9 mouse cellular contexts compared by ENCODE assay signal in genomic region chr16:43709062-43709413, GRCm38 (mm10). TPM values are rescaled to one million over a fixed set of nuclear protein-coding genes. Genes with fewer than 3 reads are reported as not detected.
DNase-seq lines count a peak whose midpoint lies in the region; ATAC-seq lines count a peak whose summit lies in the region.
"Had no signal": no experiment of that assay in that cellular context is flagged by ENCODE, and none has a peak within 500 bp of the region (broad histone marks: within the 10 kb centered on the region; RNA-seq: fewer than 3 reads in every experiment).

No protein-coding gene starts in this region.

- H3K4me3 ChIP-seq in forebrain, embryonic 16.5 days (replicated peaks; ENCODE audit: low read length), result no peak overlapping the region
- H3K4me3 ChIP-seq in midbrain, embryonic 13.5 days (replicated peaks), result peak overlapping the region; percentile 8

- 79% methylated on average over 15 of the region's 15 CpGs for WGBS in forebrain, embryonic 16.5 days
- WGBS in midbrain, embryonic 13.5 days, result 39% methylated on average over 15 of the region's 15 CpGs

- no peaks in the 10 kb centered on the region for H3K36me3 ChIP-seq in forebrain, embryonic 16.5 days (ENCODE audit: control insufficient read depth, insufficient read depth)
- no peaks in the 10 kb centered on the region for H3K36me3 ChIP-seq in midbrain, embryonic 13.5 days

- H3K4me2 ChIP-seq in forebrain, embryonic 16.5 days (ENCODE audit: low read length), result no peak overlapping the region
- peak overlapping the region; percentile 43 for H3K4me2 ChIP-seq in midbrain, embryonic 13.5 days (replicated peaks)

- no peaks in the 10 kb centered on the region for H3K9me3 ChIP-seq in forebrain, embryonic 16.5 days (ENCODE audit: control insufficient read depth, low read length)
- no peaks in the 10 kb centered on the region for H3K9me3 ChIP-seq in midbrain, embryonic 13.5 days
- H3K9me3 ChIP-seq: megakaryocyte, embryonic 14.5 days had no signal

- peak; percentile 92 for DNase-seq in heart, adult 11 months
- DNase-seq in heart, postnatal 4 days, result no peak
- DNase-seq in CD4-positive helper T cell, adult 2 months (ENCODE audit: low read depth, low spot score), result peak; percentile 78
- no peak for DNase-seq in urinary bladder, postnatal 10 days (ENCODE audit: low spot score)
- DNase-seq in frontal cortex, postnatal 25 days (ENCODE audit: low spot score in 2 of 2), result no peak
- no peak for DNase-seq in right cerebral cortex, postnatal 14 days

- H3K4me1 ChIP-seq in forebrain, embryonic 16.5 days (replicated peaks; ENCODE audit: control insufficient read depth, insufficient read depth, low read length), result peaks cover 7% of the 10 kb centered on the region; the same call in 1 of the 2 replicates
- H3K4me1 ChIP-seq in midbrain, embryonic 13.5 days (replicated peaks), result peaks cover 20% of the 10 kb centered on the region

- H3K27me3 ChIP-seq in forebrain, embryonic 16.5 days (replicated peaks; ENCODE audit: control insufficient read depth, insufficient read depth, low read length), result no peaks in the 10 kb centered on the region
- no peaks in the 10 kb centered on the region for H3K27me3 ChIP-seq in midbrain, embryonic 13.5 days
- H3K27me3 ChIP-seq: megakaryocyte, embryonic 14.5 days had no signal

- ATAC-seq in forebrain, embryonic 16.5 days, result peak; percentile 32; the same call in 1 of the 2 replicates
- ATAC-seq in midbrain, embryonic 13.5 days, result peak; percentile 66

- no peak overlapping the region for H3K9ac ChIP-seq in forebrain, embryonic 16.5 days (replicated peaks; ENCODE audit: low read depth, low read length)
- peak overlapping the region; percentile 21; the same call in 1 of the 2 replicates for H3K9ac ChIP-seq in midbrain, embryonic 13.5 days (replicated peaks)

- peak overlapping the region; percentile 20 for H3K27ac ChIP-seq in forebrain, embryonic 16.5 days (ENCODE audit: low read length)
- H3K27ac ChIP-seq in midbrain, embryonic 13.5 days, result peak overlapping the region; percentile 70

RNA-seq across cellular contexts. Expression of gene Drd3, which starts 44.8 kb away (rescaled TPM):
- not detected for total RNA-seq in heart, postnatal 4 days (2021)
- polyA plus RNA-seq in forebrain, embryonic 16.5 days (2015; fragmentation: Nextera tagmentation; extraction: Ambion mirVana), result not detected in 2 replicates
- not detected in 2 replicates for polyA plus RNA-seq in midbrain, embryonic 13.5 days (2015; fragmentation: Nextera tagmentation; extraction: Ambion mirVana)

RNA-seq across cellular contexts. Expression of gene Tigit, which starts 45.1 kb away (rescaled TPM):
- total RNA-seq in heart, postnatal 4 days (2021), result not detected
- not detected in 2 replicates for polyA plus RNA-seq in forebrain, embryonic 16.5 days (2015; fragmentation: Nextera tagmentation; extraction: Ambion mirVana)
- not detected in 2 replicates for polyA plus RNA-seq in midbrain, embryonic 13.5 days (2015; fragmentation: Nextera tagmentation; extraction: Ambion mirVana)

Comparison
In these comparisons a context has a peak if more than half of its experiments do, and no peak if none do; other contexts are left out.
1. DNase-seq: peak in heart, adult 11 months (single experiment) and CD4-positive helper T cell, adult 2 months (single experiment); none in heart, postnatal 4 days (single experiment), urinary bladder, postnatal 10 days (single experiment), frontal cortex, postnatal 25 days (0 of 2) and right cerebral cortex, postnatal 14 days (single experiment).